Mouse (Mus musculus): ENCODE results near the gene Zfp92.

- TF ChIP-seq CTCF (IDR thresholded peaks at IDR 0.05; ENCODE audit: extremely low read depth, insufficient read depth, insufficient read length, insufficient replicate concordance), result no peak
- TF ChIP-seq POLR2A (IDR thresholded peaks at IDR 0.05; ENCODE audit: low read depth, low read length), result no peak
Observed at GRCm38 (mm10) chrX:73430036-73430435, 19.1 kb downstream of the Zfp92 start.

Measured in spleen, adult 2 months (tissue).